Mouse (Mus musculus): ENCODE results near the gene Ptprd.

DNA sequence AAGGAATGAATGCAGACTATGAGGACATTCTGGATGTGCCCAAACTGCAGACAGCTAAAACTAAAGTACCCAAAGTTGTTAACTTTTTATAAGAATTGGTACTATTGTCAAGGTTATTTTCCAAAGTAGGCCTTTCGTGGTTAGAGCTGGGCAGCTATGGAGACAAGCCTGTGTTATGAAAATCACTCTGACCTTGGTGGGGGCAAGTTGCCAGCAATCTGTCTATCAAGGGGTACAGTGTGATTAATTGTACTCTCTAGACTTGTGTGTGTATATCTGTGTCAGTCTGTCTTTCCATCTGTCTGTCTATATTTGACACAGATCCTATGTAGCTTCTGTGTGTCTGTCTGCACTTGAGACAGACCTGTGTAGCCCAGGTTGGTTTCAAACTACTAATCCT is 22.9 kb upstream of the Ptprd start:
- TF ChIP-seq CTCF (IDR thresholded peaks at IDR 0.05; ENCODE audit: borderline replicate concordance, extremely low read depth, insufficient read depth, insufficient read length) (no peak), POLR2A (IDR thresholded peaks at IDR 0.05; ENCODE audit: borderline replicate concordance, extremely low read depth, insufficient read depth, insufficient read length, poor library complexity, severe bottlenecking) (no peak)
